In the genomic region with DNA sequence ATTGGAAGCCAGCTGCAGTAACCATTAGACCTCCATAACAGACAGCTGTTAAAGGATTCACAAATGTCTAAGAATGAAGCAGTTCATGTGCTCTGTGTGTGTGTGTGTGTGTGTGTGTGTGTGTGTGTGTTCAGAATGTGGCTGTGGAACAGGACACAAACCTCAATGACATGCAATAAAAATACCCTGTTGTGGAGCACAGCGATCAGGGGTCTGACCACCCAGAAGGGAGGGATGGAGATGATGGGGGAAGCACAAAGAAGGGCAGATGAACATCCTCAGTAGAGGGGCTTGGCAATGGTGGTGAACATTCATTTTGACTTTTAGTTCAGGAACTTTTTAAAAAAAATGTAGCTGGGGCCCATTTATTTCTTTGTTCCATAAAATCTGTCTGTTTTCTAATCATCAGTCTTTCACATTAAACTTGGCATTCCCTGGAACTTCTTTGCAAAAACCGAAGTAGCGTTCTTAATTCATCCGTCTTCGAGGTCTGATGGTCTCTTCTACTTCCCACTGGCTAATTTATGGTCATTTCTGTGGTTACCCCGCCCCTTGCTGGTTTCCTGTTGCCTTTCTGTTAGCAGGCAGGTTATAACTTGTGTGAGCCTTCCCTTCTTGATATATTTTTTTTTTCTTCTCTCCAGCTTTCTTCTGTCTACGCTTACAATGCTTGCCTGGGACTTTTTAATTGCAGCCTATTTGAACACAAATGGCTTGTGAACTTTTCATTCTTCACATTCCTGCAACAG, we compare ENCODE assay signal across 8 mouse cellular contexts.
DNase-seq lines count a peak whose midpoint lies in the region; ATAC-seq and TF ChIP-seq lines count a peak whose summit lies in the region.

No protein-coding gene starts in this region.

- H3K4me3 ChIP-seq in forebrain, embryonic 14.5 days (ENCODE audit: low read depth, low read length): no peak overlapping the region
- H3K4me3 ChIP-seq in forebrain, embryonic 15.5 days: no peak overlapping the region
- no peak overlapping the region for H3K4me3 ChIP-seq in stomach, embryonic 15.5 days (replicated peaks)
- H3K4me3 ChIP-seq in stomach, postnatal 0 days (ENCODE audit: low read depth, low read length): no peak overlapping the region

- TF ChIP-seq EP300 in stomach, postnatal 0 days (optimal IDR thresholded peaks at IDR 0.05): no peak

- no peak overlapping the region for H3K9ac ChIP-seq in forebrain, embryonic 14.5 days (ENCODE audit: low read length)
- no peak overlapping the region for H3K9ac ChIP-seq in forebrain, embryonic 15.5 days (replicated peaks)
- no peak overlapping the region for H3K9ac ChIP-seq in stomach, embryonic 15.5 days
- no peak overlapping the region for H3K9ac ChIP-seq in stomach, postnatal 0 days (ENCODE audit: low read length)

- H3K36me3 ChIP-seq in forebrain, embryonic 14.5 days (ENCODE audit: control insufficient read depth, insufficient read depth, low read length): no peaks in the 10 kb centered on the region
- H3K36me3 ChIP-seq in forebrain, embryonic 15.5 days: no peaks in the 10 kb centered on the region
- H3K36me3 ChIP-seq in stomach, embryonic 15.5 days: no peaks in the 10 kb centered on the region
- H3K36me3 ChIP-seq in stomach, postnatal 0 days (ENCODE audit: control insufficient read depth, insufficient read depth, low read length): no peaks in the 10 kb centered on the region

- no peaks in the 10 kb centered on the region for H3K4me1 ChIP-seq in forebrain, embryonic 14.5 days (ENCODE audit: control insufficient read depth, insufficient read depth, low read length)
- H3K4me1 ChIP-seq in forebrain, embryonic 15.5 days: peaks cover 7% of the 10 kb centered on the region; the same call in 1 of the 2 replicates
- H3K4me1 ChIP-seq in stomach, embryonic 15.5 days: no peaks in the 10 kb centered on the region
- no peaks in the 10 kb centered on the region for H3K4me1 ChIP-seq in stomach, postnatal 0 days (replicated peaks; ENCODE audit: control insufficient read depth, insufficient read depth)

- H3K27ac ChIP-seq in forebrain, embryonic 14.5 days (ENCODE audit: low read depth, low read length): no peak overlapping the region
- H3K27ac ChIP-seq in forebrain, embryonic 15.5 days (replicated peaks): no peak overlapping the region
- peak overlapping the region; percentile 18; the same call in 1 of the 2 replicates for H3K27ac ChIP-seq in stomach, embryonic 15.5 days
- no peak overlapping the region for H3K27ac ChIP-seq in stomach, postnatal 0 days (replicated peaks)

- no peak for DNase-seq in forebrain, embryonic 14.5 days (ENCODE audit: low spot score)
- DNase-seq in stomach, postnatal 0 days (ENCODE audit: low spot score): no peak
- DNase-seq in kidney, postnatal 36 days: peak; percentile 14 to 28
- DNase-seq in thymus, postnatal 0 days (ENCODE audit: low spot score): no peak
- no peak for DNase-seq in heart, postnatal 4 days

- H3K4me2 ChIP-seq in forebrain, embryonic 14.5 days (ENCODE audit: low read length): 0 out of 2 replicates have a peak overlapping the region, but pooled peaks have one; percentile 16
- H3K4me2 ChIP-seq in forebrain, embryonic 15.5 days (replicated peaks): no peak overlapping the region
- H3K4me2 ChIP-seq in stomach, embryonic 15.5 days: no peak overlapping the region
- H3K4me2 ChIP-seq in stomach, postnatal 0 days (replicated peaks; ENCODE audit: low read depth): no peak overlapping the region

- no peak for ATAC-seq in forebrain, embryonic 14.5 days
- no peak for ATAC-seq in forebrain, embryonic 15.5 days (replicated peaks)
- ATAC-seq in stomach, embryonic 15.5 days (ENCODE audit: insufficient read depth, low FRiP score, low read depth): no peak
- ATAC-seq in stomach, postnatal 0 days (ENCODE audit: low FRiP score, low TSS enrichment): no peak
- no peak for ATAC-seq in megakaryocyte-erythroid progenitor cell, adult 5-6 weeks (replicated peaks; ENCODE audit: low FRiP score, low TSS enrichment, poor library complexity, severe bottlenecking)

- H3K27me3 ChIP-seq in forebrain, embryonic 14.5 days (replicated peaks; ENCODE audit: control insufficient read depth, insufficient read depth, low read length): no peaks in the 10 kb centered on the region
- no peaks in the 10 kb centered on the region for H3K27me3 ChIP-seq in forebrain, embryonic 15.5 days
- no peaks in the 10 kb centered on the region for H3K27me3 ChIP-seq in stomach, embryonic 15.5 days (replicated peaks)
- H3K27me3 ChIP-seq in stomach, postnatal 0 days (ENCODE audit: control insufficient read depth, insufficient read depth, low read length): no peaks in the 10 kb centered on the region

- 63% methylated on average over 7 of the region's 7 CpGs for WGBS in forebrain, embryonic 14.5 days
- 55% methylated on average over 7 of the region's 7 CpGs for WGBS in forebrain, embryonic 15.5 days
- 52% methylated on average over 7 of the region's 7 CpGs for WGBS in stomach, embryonic 15.5 days
- WGBS in stomach, postnatal 0 days: 47% methylated on average over 7 of the region's 7 CpGs

- no peak for TF ChIP-seq CTCF in stomach, postnatal 0 days (IDR thresholded peaks at IDR 0.05; ENCODE audit: low read depth)

- H3K9me3 ChIP-seq in forebrain, embryonic 14.5 days (replicated peaks; ENCODE audit: control insufficient read depth, low read length): no peaks in the 10 kb centered on the region
- H3K9me3 ChIP-seq in forebrain, embryonic 15.5 days: no peaks in the 10 kb centered on the region
- H3K9me3 ChIP-seq in stomach, embryonic 15.5 days: no peaks in the 10 kb centered on the region
- H3K9me3 ChIP-seq in stomach, postnatal 0 days (ENCODE audit: control insufficient read depth, low read length): no peaks in the 10 kb centered on the region

Comparison
In these comparisons a context has a peak if more than half of its experiments do, and no peak if none do; other contexts are left out.
1. DNase-seq: peak in kidney, postnatal 36 days (2 of 2); none in forebrain, embryonic 14.5 days (single experiment), stomach, postnatal 0 days (single experiment), thymus, postnatal 0 days (single experiment) and heart, postnatal 4 days (single experiment).